Mouse (Mus musculus) kidney, embryonic 16.5 days (tissue): Measurements from ENCODE around the gene Phf21a. TPM values are rescaled to one million over a fixed set of nuclear protein-coding genes. Genes with fewer than 3 reads are reported as not detected.

Source experiments
- ATAC-seq: fragments of 200-750 bp; cut with Nextera tagmentation; 2 replicates; pipeline ENCODE4 v1.8.0; 2017; ENCODE audit warnings: moderate TSS enrichment; ENCODE audit not compliant: low FRiP score, low TSS enrichment
- H3K27ac ChIP-seq: fragments of 300-500 bp; sonication (generic); 2 replicates; pipeline ENCODE4 v1.5.1; 2014; ENCODE audit warnings: low read length
- H3K27me3 ChIP-seq: fragments of 300-500 bp; sonication (generic); 2 replicates; pipeline ENCODE4 v1.6.1; 2014; ENCODE audit warnings: low read length, control low read depth, mixed read lengths; ENCODE audit not compliant: insufficient read depth
- H3K36me3 ChIP-seq: fragments of 300-500 bp; sonication (generic); 2 replicates; pipeline ENCODE4 v1.6.1; 2014; ENCODE audit warnings: low read length, control low read depth, mixed read lengths; ENCODE audit not compliant: insufficient read depth
- H3K4me1 ChIP-seq: fragments of 300-500 bp; sonication (generic); 2 replicates; pipeline ENCODE4 v1.6.1; 2014; ENCODE audit warnings: low read length, control low read depth, mixed read lengths; ENCODE audit not compliant: insufficient read depth
- H3K4me2 ChIP-seq: fragments of 300-500 bp; sonication (generic); replicated peaks from 2 replicates; pipeline ENCODE4 v1.6.1; 2014; ENCODE audit warnings: low read depth, low read length
- H3K4me3 ChIP-seq: fragments of 300-500 bp; sonication (generic); 2 replicates; pipeline ENCODE4 v1.5.1; 2014; ENCODE audit warnings: mild to moderate bottlenecking, low read length
- H3K9ac ChIP-seq: fragments of 300-500 bp; sonication (generic); replicated peaks from 2 replicates; pipeline ENCODE4 v1.6.1; 2014; ENCODE audit warnings: low read length
- H3K9me3 ChIP-seq: fragments of 300-500 bp; sonication (generic); 2 replicates; pipeline ENCODE4 v1.6.1; 2016; ENCODE audit warnings: low read length, control low read depth
- whole genome bisulfite sequencing: fragments of 180-500 bp; shearing (Covaris S2); extraction: QIAGEN DNeasy Blood & Tissue Kit; methylation state at CpG from one replicate; pipeline ENCODE4 v1.1.7; 2014; 5-methylcytosine and 5-hydroxymethylcytosine counted together
- polyA plus RNA-seq: library from polyadenylated mRNA; unstranded; fragments of >200 nt; fragmentation: Nextera tagmentation; extraction: Ambion mirVana; gene quantifications from 2 replicates; pipeline ENCODE4 v1.2.1, GENCODE M21; 2015

Phf21a gene
- polyA plus RNA-seq, 1 experiment from 2014 or later, result 25.2 TPM

DNA sequence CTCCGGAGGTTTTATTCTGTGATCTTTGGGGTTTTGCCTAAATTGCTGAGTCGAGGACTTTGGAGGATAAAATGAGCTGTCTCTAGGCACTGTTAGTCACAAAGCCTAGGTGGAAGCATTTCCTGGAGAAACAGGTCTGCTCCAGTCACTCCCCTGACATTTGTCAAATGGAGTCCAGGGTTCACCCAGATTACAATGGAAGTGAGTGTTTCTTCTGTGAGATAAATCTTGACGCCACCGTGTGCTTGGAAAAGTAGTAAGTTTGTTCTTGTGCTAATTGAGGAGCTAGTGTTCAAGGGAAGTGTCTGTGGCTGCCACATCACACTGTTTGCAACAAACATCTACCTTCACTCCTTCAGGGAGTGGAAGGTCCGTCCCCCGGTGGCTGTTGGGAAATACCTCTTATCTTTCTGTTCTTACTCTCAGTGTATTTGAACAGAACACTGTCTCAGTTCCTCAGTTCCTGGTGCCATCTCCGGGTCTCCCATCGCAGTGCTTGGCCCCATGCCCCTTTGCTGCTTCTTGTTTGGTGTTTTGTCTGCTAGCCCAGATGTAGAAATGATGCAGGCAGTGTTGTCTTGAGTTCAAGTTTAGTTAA lies 78.2 kb downstream of the Phf21a start:
- Histone ChIP-seq H3K9me3 (no peaks in the 10 kb centered on the region), H3K27ac (no peak overlapping the region), H3K4me3 (no peak overlapping the region), H3K36me3 (no peaks in the 10 kb centered on the region), H3K4me1 (no peaks in the 10 kb centered on the region), H3K27me3 (no peaks in the 10 kb centered on the region), H3K9ac (no peak overlapping the region), H3K4me2 (no peak overlapping the region)
- 60% methylated on average over 8 of the region's 8 CpGs for WGBS
- ATAC-seq, result no peak

DNA sequence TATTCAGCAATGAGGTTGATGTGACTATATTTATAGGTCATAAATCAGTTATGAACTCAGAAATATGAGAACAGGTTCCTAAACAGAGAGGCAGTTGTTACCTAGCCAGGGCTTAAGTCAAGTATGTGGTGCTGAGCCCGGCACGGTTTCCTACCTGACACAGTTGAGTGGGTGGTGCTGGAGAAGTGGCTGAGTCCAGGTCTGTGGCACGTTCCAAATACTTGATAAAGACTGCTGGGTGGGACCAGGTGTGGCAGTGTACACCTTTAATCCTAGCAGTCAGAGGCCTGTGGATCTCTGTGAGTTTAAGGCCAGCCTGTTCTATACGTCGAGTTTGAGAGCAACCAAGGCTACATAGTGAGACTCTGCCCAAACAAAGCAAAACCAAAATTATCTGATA lies 79.4 kb downstream of the Phf21a start:
- no peak overlapping the region for H3K4me3 ChIP-seq
- no peak overlapping the region for H3K27ac ChIP-seq
- no peaks in the 10 kb centered on the region for H3K4me1 ChIP-seq
- H3K27me3 ChIP-seq, result no peaks in the 10 kb centered on the region
- 79% methylated on average over 5 of the region's 5 CpGs for WGBS
- no peak overlapping the region for H3K9ac ChIP-seq
- no peaks in the 10 kb centered on the region for H3K36me3 ChIP-seq
- H3K9me3 ChIP-seq, result no peaks in the 10 kb centered on the region
- H3K4me2 ChIP-seq, result no peak overlapping the region
- no peak for ATAC-seq

DNA sequence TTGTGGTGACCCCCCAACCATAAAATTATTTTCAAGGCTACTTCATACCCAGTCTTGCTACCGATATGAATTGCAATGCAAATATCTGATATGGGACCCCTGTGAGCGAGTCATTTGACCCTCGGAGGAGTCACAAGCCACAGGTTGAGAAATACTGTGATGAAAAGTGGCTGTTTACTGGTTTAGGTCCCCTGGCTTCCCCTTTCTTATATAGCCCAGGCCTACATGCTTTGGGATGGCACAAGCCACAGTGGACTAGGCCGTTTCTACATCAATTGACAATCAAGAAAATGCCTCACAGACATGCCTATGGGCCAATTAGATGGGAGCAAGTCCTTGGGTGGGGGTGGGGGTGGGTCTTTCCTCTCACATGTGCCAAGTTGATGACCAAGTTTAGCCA lies 80.3 kb downstream of the Phf21a start:
- no peak for ATAC-seq
- Histone ChIP-seq H3K9ac (no peak overlapping the region), H3K4me3 (no peak overlapping the region), H3K27me3 (no peaks in the 10 kb centered on the region), H3K36me3 (no peaks in the 10 kb centered on the region), H3K27ac (no peak overlapping the region), H3K4me1 (no peaks in the 10 kb centered on the region), H3K9me3 (no peaks in the 10 kb centered on the region), H3K4me2 (no peak overlapping the region)
- WGBS, result 89% methylated on average over 4 of the region's 4 CpGs

DNA sequence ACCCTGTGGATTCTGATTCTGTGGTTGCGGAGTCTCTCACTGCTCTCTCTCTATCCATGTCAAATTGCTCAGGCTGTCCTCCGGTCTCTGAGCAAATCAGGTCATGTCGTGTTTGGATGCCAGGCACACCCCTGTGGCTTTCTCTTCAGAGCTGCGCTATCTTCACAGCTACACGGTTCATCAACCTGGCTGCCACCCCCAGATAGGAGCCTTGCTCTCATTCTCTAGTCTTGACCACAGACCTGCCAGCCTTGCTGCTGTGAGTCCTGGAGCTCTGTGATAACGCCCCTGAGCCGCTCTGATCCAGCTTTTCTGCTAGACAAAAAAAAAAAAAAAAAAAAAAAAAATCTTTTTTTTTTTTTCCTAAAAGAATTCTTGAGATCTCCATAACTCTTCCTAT lies 81.3 kb downstream of the Phf21a start:
- Histone ChIP-seq H3K4me1 (no peaks in the 10 kb centered on the region), H3K27me3 (no peaks in the 10 kb centered on the region), H3K36me3 (no peaks in the 10 kb centered on the region), H3K27ac (no peak overlapping the region), H3K4me2 (no peak overlapping the region), H3K9me3 (no peaks in the 10 kb centered on the region), H3K4me3 (no peak overlapping the region), H3K9ac (no peak overlapping the region)
- WGBS, result 64% methylated on average over 7 of the region's 7 CpGs
- no peak for ATAC-seq

DNA sequence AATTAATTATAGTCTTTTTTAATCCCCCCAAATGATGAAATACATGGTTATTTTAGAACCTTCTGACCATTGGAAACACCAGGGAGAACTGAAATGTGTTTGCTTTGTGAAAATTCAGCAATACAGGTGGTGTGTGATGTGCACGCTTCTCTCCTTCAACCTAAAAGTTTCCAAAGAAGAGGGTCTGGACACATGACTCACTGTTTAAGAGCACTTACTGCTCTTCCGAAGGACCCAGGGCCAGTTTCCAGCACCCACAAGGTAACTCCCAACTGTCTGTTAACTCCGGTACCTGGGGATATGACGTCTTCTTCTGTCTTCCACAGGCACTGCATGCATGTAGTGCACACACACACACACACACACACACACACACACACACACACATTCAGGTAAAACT lies 82.1 kb downstream of the Phf21a start:
- no peak overlapping the region for H3K27ac ChIP-seq
- WGBS, result 91% methylated on average over 4 of the region's 4 CpGs
- no peaks in the 10 kb centered on the region for H3K27me3 ChIP-seq
- H3K4me1 ChIP-seq, result no peaks in the 10 kb centered on the region
- H3K9me3 ChIP-seq, result no peaks in the 10 kb centered on the region
- no peak for ATAC-seq
- no peak overlapping the region for H3K4me3 ChIP-seq
- no peak overlapping the region for H3K4me2 ChIP-seq
- no peak overlapping the region for H3K9ac ChIP-seq
- H3K36me3 ChIP-seq, result no peaks in the 10 kb centered on the region

DNA sequence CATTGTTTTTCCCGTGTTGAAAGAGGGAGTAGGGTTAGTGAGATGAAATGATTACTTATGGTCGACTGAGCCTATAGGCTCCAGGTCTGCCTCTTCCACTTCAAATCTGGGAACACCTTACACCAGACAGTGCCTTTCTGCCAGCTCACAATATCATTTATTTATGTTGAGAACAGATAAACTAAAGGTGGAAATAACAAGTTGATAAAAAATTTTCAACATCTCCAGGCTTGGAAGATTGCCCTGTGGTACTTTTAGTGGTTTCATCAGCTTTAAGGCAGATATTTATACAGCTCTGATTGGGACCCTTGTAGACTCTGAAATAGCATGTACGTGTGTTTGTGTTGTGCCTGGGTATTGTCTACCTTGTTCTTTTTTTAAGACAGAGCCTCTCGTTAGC lies 83.4 kb downstream of the Phf21a start:
- H3K4me1 ChIP-seq, result no peaks in the 10 kb centered on the region
- no peaks in the 10 kb centered on the region for H3K9me3 ChIP-seq
- no peaks in the 10 kb centered on the region for H3K27me3 ChIP-seq
- 49% methylated on average over 4 of the region's 4 CpGs for WGBS
- no peaks in the 10 kb centered on the region for H3K36me3 ChIP-seq
- H3K9ac ChIP-seq, result no peak overlapping the region
- H3K4me3 ChIP-seq, result no peak overlapping the region
- H3K27ac ChIP-seq, result no peak overlapping the region
- no peak overlapping the region for H3K4me2 ChIP-seq
- ATAC-seq, result no peak

DNA sequence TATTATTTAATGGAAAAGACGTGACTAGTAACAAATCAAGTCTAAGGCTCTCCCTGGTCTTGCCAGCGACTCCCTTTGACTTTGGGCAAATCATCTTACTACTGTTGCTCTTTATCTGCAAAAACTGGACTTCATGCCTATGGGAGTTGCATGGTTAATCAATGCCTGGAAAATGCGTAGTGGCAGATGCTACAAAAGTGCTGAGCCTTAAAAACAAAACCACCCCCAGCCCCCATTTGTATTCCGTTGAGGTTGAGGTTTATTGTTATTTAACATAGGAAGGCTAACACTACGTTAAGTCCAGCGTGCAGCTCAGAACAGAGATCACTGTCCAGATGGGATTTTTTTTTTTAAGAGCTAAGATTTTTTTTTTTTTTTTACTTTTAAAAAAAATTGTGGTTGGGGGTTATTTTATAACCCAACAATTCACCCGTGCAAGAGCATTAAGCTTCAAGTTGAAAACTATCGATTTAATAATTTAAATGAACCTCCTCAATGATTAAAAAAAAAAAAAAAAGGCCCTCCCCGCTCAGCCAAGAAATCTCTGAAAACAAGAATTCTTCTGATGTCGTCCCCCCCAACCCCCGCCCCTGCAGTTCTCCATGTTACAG lies 89.3 kb downstream of the Phf21a start:
- Histone ChIP-seq H3K4me1 (peaks cover 18% of the 10 kb centered on the region), H3K27ac (peak overlapping the region; percentile 100), H3K36me3 (no peaks in the 10 kb centered on the region), H3K4me3 (peak overlapping the region; percentile 78), H3K9me3 (no peaks in the 10 kb centered on the region), H3K4me2 (peak overlapping the region; percentile 67), H3K27me3 (no peaks in the 10 kb centered on the region), H3K9ac (peak overlapping the region; percentile 90)
- WGBS, result 2% methylated on average over 11 of the region's 11 CpGs
- ATAC-seq, result no peak

DNA sequence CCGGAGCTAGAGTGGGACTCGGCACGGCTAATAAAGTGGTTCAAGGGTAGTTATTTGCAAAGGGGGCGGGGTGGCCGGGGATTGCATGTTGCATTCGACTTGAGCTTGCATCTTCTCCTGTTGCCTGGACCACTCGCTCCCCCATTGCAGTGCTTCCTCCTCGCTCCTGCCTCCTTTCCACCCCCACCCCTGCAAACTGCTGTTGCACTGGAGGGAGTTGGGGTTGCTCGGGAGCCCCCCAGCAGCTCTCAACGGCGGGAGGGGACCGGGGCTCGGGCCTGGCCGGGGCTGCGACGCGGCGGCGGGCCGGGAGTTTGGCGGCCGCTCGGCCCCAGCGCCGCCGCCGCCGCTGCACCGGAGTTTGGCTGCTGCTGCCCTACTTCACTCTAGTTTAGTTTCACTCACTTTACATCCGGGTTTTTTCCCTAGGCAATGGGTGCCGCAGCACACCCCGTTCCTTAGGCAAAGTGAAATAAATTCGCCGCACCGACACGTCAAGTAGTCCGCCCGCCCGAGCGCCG lies 90.1 kb downstream of the Phf21a start:
- Histone ChIP-seq H3K4me2 (peak overlapping the region; percentile 67), H3K9ac (peak overlapping the region; percentile 90), H3K9me3 (no peaks in the 10 kb centered on the region), H3K36me3 (no peaks in the 10 kb centered on the region), H3K4me3 (peak overlapping the region; percentile 78), H3K27me3 (no peaks in the 10 kb centered on the region), H3K27ac (peak overlapping the region; percentile 100), H3K4me1 (peaks cover 24% of the 10 kb centered on the region)
- peak; percentile 69 for ATAC-seq
- WGBS, result under 1% methylated on average over 41 of the region's 41 CpGs

DNA sequence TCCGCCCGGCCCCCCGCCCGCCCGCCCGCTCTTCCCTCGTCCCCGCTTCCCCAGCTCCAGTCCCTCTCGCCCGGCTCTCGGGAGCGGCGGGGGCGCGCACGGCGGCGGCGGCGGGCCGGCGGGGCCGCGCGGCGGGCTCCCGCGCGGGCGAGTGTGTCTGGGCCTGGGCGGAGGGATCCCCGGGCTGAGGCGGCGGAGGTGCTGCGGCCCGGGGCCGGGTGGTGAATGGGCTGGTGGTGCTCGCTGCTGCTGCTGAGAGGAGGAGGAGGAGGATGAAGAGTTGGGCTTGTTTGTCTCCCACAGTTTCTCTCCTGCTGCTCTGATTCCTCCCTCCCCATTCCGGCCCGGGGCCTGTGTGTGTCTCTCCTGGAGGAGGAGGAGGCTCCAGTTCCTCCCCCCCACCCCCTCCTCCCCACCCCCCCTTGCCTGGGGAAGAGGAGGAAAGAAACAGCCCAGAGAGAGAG lies 90.7 kb downstream of the Phf21a start:
- Histone ChIP-seq H3K9me3 (no peaks in the 10 kb centered on the region), H3K36me3 (no peaks in the 10 kb centered on the region), H3K4me1 (peaks cover 24% of the 10 kb centered on the region), H3K27me3 (no peaks in the 10 kb centered on the region), H3K9ac (peak overlapping the region; percentile 90), H3K4me3 (peak overlapping the region; percentile 78), H3K27ac (peak overlapping the region; percentile 100), H3K4me2 (peak overlapping the region; percentile 67)
- peak; percentile 88 for ATAC-seq
- WGBS, result 0% methylated on average over 15 of the region's 40 CpGs
